Mouse (Mus musculus): Measurements from ENCODE around the gene Msh3. TPM values are rescaled to one million over a fixed set of nuclear protein-coding genes. Genes with fewer than 3 reads are reported as not detected.

Msh3 gene
- total and polyA plus RNA-seq, 3 experiments: 3.9 to 9.1 (median 7.2) TPM

DNA sequence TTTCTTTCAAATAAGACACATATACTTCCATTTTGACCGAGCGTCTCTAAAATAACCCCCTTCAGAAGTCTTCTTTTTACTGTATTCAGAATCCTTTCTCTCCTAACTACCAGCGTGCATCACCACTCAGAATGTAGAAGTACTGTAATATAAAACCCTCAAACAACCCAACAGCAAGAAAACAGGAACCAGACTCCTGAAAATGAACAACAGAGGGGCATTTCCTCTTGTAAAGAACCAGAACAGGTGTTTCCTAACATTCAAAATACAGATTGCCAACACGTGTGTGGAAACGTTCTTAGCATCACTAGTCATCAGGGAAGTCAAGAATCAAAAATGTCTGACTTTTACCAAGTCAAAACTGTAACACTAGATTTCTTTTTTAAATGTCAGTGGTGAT lies 34.0 kb downstream of the Msh3 start:
- Histone ChIP-seq H3K36me3 (ENCODE audit: control insufficient read depth, insufficient read depth, low read length) (no peaks in the 10 kb centered on the region), H3K27me3 (ENCODE audit: control insufficient read depth, insufficient read depth, low read length) (no peaks in the 10 kb centered on the region), H3K27ac (no peak overlapping the region), H3K79me2 (replicated peaks; ENCODE audit: control insufficient read depth, insufficient read depth, low read length) (no peaks in the 10 kb centered on the region), H3K9ac (ENCODE audit: low read depth, low read length) (no peak overlapping the region), H3K4me1 (ENCODE audit: control insufficient read depth, insufficient read depth, low read length) (no peaks in the 10 kb centered on the region; the same call in 1 of the 2 replicates), H3K4me3 (no peak overlapping the region)
- intact Hi-C loops (cut with DNase I): no loop called here
- no peak for TF ChIP-seq CTCF (IDR thresholded peaks at IDR 0.05)
- TF ChIP-seq POLR2A (IDR thresholded peaks at IDR 0.05; ENCODE audit: insufficient read depth, low read depth, low read length): no peak
- no peak for TF ChIP-seq EP300 (IDR thresholded peaks at IDR 0.05; ENCODE audit: insufficient read depth, low read depth, low read length)
- no peak for DNase-seq
- 68% methylated on average over 5 of the region's 5 CpGs for WGBS

DNA sequence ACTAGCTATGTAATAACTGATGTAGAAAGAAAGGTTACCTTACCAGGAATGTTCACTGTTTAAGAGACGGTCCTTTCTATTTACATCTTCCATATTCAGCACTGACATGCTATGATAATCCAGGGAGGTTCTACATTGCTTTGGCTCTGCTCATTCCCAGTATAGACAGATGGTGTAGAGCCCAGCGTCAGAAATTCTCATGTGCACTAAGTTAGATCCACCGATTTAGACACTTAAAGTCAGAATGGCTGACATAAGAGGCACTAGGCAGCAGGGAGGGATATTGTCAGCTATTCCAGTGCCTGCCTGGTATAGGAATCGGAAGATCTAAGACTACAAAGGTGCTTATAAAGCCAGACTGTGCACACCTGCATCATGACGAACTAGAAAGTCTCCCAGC lies 40.2 kb downstream of the Msh3 start:
- H3K4me3 ChIP-seq: no peak overlapping the region
- H3K9ac ChIP-seq (ENCODE audit: low read depth, low read length): no peak overlapping the region
- H3K27me3 ChIP-seq (ENCODE audit: control insufficient read depth, insufficient read depth, low read length): no peaks in the 10 kb centered on the region
- no peaks in the 10 kb centered on the region for H3K4me1 ChIP-seq (ENCODE audit: control insufficient read depth, insufficient read depth, low read length)
- no peak for DNase-seq
- TF ChIP-seq EP300 (IDR thresholded peaks at IDR 0.05; ENCODE audit: insufficient read depth, low read depth, low read length) (no peak), CTCF (IDR thresholded peaks at IDR 0.05) (no peak), POLR2A (IDR thresholded peaks at IDR 0.05; ENCODE audit: insufficient read depth, low read depth, low read length) (no peak)
- H3K79me2 ChIP-seq (replicated peaks; ENCODE audit: control insufficient read depth, insufficient read depth, low read length): no peaks in the 10 kb centered on the region
- H3K27ac ChIP-seq: no peak overlapping the region
- WGBS: 86% methylated on average over 5 of the region's 5 CpGs
- H3K36me3 ChIP-seq (ENCODE audit: control insufficient read depth, insufficient read depth, low read length): no peaks in the 10 kb centered on the region
- intact Hi-C loops (cut with DNase I): no loop called here

DNA sequence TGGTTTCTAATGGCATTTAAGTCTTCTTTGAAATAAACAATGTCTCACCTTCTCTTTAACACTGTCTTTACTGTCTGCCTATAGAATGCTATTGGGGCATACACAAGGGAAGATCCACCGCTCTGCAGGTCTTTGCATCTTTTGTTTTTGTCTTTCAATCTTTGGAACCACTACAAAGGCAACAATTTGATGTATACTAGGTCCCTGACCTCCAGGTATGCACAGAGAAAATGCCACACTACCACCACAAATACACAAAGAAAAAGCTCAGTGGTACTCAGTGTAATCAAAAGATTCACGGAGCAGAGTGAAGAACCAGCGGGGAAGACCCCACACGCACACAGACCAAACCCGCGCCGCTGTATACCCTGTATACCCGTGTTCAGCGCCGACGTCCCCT lies 49.1 kb downstream of the Msh3 start, which contains the start of gene Gm20379:
TSS of gene Gm20379 (plus strand) at position 301 of the 400 bp plus-strand sequence.
- no peak for DNase-seq
- WGBS: 98% methylated on average over 11 of the region's 11 CpGs
- Histone ChIP-seq H3K79me2 (replicated peaks; ENCODE audit: control insufficient read depth, insufficient read depth, low read length) (no peaks in the 10 kb centered on the region), H3K27me3 (ENCODE audit: control insufficient read depth, insufficient read depth, low read length) (no peaks in the 10 kb centered on the region), H3K4me1 (ENCODE audit: control insufficient read depth, insufficient read depth, low read length) (no peaks in the 10 kb centered on the region), H3K4me3 (no peak within 1 kb of the TSS), H3K36me3 (ENCODE audit: control insufficient read depth, insufficient read depth, low read length) (no peaks in the 10 kb centered on the region), H3K9ac (ENCODE audit: low read depth, low read length) (no peak within 1 kb of the TSS), H3K27ac (no peak within 1 kb of the TSS)
- intact Hi-C loops (cut with DNase I): no loop called here
- TF ChIP-seq EP300 (IDR thresholded peaks at IDR 0.05; ENCODE audit: insufficient read depth, low read depth, low read length) (no peak), POLR2A (IDR thresholded peaks at IDR 0.05; ENCODE audit: insufficient read depth, low read depth, low read length) (no peak), CTCF (IDR thresholded peaks at IDR 0.05) (no peak)

DNA sequence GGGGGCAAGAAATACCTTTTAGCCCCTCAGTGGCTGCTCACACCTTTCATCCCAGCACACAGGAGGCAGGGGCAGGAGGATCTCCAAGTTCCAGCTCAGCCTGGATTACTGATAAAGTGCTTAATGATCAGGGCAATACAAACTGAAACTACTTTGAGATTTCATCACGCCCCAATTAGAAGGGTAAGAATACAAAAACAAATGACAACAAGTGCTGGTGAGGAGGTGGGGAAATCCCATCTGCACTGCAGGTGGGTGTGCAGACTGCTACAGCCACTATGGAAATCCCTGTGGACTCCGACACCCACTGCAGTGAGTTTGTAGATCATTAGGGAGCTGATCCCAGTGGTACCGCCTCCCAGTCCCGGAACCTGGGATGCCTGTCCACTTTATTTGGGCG lies 50.5 kb downstream of the Msh3 start:
- Histone ChIP-seq H3K79me2 (replicated peaks; ENCODE audit: control insufficient read depth, insufficient read depth, low read length) (no peaks in the 10 kb centered on the region), H3K9ac (ENCODE audit: low read depth, low read length) (no peak overlapping the region), H3K4me1 (ENCODE audit: control insufficient read depth, insufficient read depth, low read length) (no peaks in the 10 kb centered on the region), H3K4me3 (no peak overlapping the region), H3K27me3 (ENCODE audit: control insufficient read depth, insufficient read depth, low read length) (no peaks in the 10 kb centered on the region), H3K36me3 (ENCODE audit: control insufficient read depth, insufficient read depth, low read length) (no peaks in the 10 kb centered on the region; the same call in 1 of the 2 replicates), H3K27ac (no peak overlapping the region)
- no peak for DNase-seq
- intact Hi-C loops (cut with DNase I): no loop called here
- TF ChIP-seq POLR2A (IDR thresholded peaks at IDR 0.05; ENCODE audit: insufficient read depth, low read depth, low read length) (no peak), CTCF (IDR thresholded peaks at IDR 0.05) (no peak), EP300 (IDR thresholded peaks at IDR 0.05; ENCODE audit: insufficient read depth, low read depth, low read length) (no peak)
- 96% methylated on average over 5 of the region's 5 CpGs for WGBS

DNA sequence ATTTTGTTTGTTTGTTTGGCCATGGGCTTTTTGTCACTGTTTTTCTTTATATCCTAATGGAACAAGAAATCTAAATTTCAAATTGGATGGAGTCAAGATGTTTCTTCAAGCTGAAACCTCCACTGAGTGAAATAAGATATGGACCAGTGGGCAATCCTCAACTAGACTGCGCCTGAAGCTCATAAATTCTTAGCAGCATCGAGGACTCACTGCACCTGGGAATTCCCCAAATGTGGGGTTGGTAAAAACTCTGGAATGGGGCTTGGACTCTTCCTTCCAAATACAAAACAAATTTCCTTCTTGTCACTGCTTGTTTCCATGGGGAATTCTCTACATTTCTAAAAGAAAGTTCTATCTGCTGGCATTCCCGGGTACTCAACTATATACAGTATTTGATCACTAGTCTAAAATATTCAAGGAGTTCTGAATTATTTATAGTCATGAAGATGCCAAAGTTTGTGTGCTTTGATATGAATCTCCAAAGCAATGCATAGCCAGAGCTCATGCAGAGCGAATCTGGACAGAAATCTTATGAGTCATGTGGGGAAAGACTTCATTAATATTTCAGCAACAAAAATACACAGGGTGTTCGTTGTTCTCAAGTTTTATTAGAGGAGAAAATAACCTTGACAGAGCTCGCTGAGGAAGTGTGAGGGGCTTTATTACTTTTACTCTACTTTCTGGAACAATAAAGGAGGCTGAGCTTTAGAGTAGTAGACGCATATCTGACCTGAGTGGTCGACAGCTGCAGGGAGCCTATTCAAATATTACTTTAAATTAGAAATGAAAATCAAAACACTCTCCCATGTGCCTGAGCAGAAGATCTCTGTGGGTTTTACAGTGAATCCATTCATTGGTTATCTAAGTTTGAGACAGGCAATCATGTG lies 51.5 kb downstream of the Msh3 start:
- no peak for TF ChIP-seq EP300 (IDR thresholded peaks at IDR 0.05; ENCODE audit: insufficient read depth, low read depth, low read length)
- no peak for TF ChIP-seq POLR2A (IDR thresholded peaks at IDR 0.05; ENCODE audit: insufficient read depth, low read depth, low read length)
- no peak for TF ChIP-seq CTCF (IDR thresholded peaks at IDR 0.05)
- Histone ChIP-seq H3K9ac (ENCODE audit: low read depth, low read length) (no peak overlapping the region), H3K27ac (no peak overlapping the region), H3K79me2 (replicated peaks; ENCODE audit: control insufficient read depth, insufficient read depth, low read length) (no peaks in the 10 kb centered on the region), H3K36me3 (ENCODE audit: control insufficient read depth, insufficient read depth, low read length) (peaks cover 3% of the 10 kb centered on the region; the same call in 1 of the 2 replicates), H3K4me1 (ENCODE audit: control insufficient read depth, insufficient read depth, low read length) (no peaks in the 10 kb centered on the region), H3K4me3 (no peak overlapping the region), H3K27me3 (ENCODE audit: control insufficient read depth, insufficient read depth, low read length) (no peaks in the 10 kb centered on the region)
- intact Hi-C loops (cut with DNase I): no loop called here
- no peak for DNase-seq
- WGBS: 81% methylated on average over 8 of the region's 8 CpGs

DNA sequence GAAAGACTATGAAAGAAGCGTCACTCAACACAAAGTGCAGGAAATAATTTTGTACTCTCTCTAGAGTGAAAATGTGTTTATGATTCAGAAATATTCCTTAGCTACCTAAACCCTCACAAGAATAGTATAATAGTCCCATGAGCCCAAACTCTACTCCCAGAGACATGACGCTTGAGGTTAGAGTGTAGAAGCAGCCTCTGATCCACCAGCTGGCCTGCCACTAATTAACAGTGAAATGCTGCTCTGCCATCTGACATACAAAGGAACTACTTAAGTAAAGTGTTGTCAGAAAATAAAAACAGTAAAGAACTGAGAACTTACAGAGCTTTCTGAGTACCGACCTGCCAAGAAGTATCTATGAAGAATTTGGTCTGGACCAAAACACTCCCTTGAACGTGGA lies 52.3 kb downstream of the Msh3 start:
- H3K27ac ChIP-seq: no peak overlapping the region
- H3K36me3 ChIP-seq (ENCODE audit: control insufficient read depth, insufficient read depth, low read length): peaks cover 3% of the 10 kb centered on the region; the same call in 1 of the 2 replicates
- no peaks in the 10 kb centered on the region for H3K27me3 ChIP-seq (ENCODE audit: control insufficient read depth, insufficient read depth, low read length)
- H3K79me2 ChIP-seq (replicated peaks; ENCODE audit: control insufficient read depth, insufficient read depth, low read length): no peaks in the 10 kb centered on the region
- no peak for TF ChIP-seq POLR2A (IDR thresholded peaks at IDR 0.05; ENCODE audit: insufficient read depth, low read depth, low read length)
- TF ChIP-seq CTCF (IDR thresholded peaks at IDR 0.05): no peak
- no peak for TF ChIP-seq EP300 (IDR thresholded peaks at IDR 0.05; ENCODE audit: insufficient read depth, low read depth, low read length)
- no peak overlapping the region for H3K9ac ChIP-seq (ENCODE audit: low read depth, low read length)
- intact Hi-C loops (cut with DNase I): no loop called here
- DNase-seq: no peak
- no peaks in the 10 kb centered on the region for H3K4me1 ChIP-seq (ENCODE audit: control insufficient read depth, insufficient read depth, low read length)
- 87% methylated on average over 4 of the region's 4 CpGs for WGBS
- no peak overlapping the region for H3K4me3 ChIP-seq
